Mouse (Mus musculus): ENCODE results near the gene Zc3h13.

The Zc3h13 gene

GRCm38 (mm10) chr14:75328062-75328461 lies 43.9 kb downstream of the Zc3h13 start:
- DNase-seq, result no peak

- no peak for DNase-seq
Measured at GRCm38 (mm10) chr14:75330621-75331020, 46.4 kb downstream of the Zc3h13 start.

GRCm38 (mm10) chr14:75334321-75334720 lies 50.1 kb downstream of the Zc3h13 start:
- no peak for DNase-seq

- DNase-seq, result no peak
Measured at GRCm38 (mm10) chr14:75337884-75338283, 53.7 kb downstream of the Zc3h13 start.

DNA sequence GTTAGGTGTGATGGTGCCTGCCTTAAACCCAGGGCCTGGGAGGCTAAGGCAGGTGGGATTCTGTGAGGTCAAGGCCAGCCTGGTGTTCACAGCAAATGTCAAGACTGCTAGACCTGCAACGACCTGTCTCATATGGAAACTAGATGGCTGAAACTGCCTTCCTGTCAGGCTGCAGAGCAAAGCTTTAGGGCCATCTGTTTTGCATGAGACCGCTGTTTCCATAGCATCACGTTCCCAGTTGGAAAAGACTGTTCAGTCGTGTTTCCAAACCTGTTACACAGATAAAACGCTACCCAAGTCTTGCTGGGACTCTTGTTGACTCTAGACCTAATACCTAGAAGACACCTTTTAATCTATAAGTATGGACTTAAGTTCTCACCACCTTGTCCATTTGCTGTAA lies 61.9 kb downstream of the Zc3h13 start:
- no peak for DNase-seq

GRCm38 (mm10) chr14:75351626-75352025 lies 67.5 kb downstream of the Zc3h13 start:
- DNase-seq, result no peak

DNA sequence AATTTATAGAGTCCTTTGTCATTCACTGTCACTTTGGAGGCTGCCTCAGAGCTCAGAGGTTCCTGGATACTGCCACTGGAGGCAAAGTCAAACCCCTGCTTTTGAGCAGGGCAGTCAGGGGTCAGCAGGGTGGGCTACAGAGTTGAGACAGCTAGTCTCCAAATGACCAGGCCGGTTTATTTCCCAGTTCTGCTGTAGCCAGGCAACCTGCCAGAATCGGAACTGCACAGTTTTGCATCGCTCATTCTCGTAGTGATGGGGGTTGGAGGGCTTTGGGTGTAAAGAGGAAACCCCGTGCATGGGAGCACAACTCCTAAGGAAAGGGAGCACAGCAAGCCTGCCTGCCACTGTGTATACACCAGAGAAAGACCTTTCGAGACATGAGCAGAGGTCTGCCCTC lies 79.1 kb downstream of the Zc3h13 start:
- no peak for DNase-seq

DNA sequence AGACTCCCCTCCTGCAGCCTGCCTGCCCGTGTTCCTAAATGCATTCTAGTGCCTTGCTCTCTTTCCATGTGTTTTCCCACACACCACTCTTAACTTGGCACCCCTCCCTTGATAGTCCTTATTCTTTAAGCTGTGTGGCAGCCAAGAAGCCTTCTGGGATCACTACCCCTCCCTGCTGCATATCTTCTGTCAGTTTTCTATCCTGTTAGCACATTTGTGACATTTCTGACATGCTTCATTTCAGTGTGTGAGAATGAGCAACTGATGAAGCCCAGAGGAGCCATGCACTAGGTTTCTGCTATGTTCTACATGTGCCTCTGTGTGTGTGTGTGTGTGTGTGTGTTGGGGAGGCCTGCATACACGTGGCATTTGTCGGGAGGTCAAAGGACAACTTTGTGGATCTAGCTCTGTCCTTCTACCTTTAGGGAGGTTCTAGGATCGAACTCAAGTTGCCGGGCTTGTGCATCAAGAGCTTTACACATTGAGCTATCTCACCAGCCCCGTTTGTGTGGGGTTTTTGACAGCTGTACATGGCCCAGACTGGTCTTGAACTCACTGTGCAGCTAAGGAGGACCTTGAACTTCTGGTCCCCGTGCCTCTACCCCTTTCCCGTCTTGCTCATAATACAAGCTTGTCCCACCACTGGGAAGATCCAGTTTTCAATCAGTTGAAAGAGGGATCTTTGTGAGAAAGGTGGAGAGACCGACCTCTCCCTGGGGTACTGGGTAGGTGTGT lies 81.3 kb downstream of the Zc3h13 start:
- DNase-seq, result no peak

- no peak for DNase-seq
Measured at GRCm38 (mm10) chr14:75366741-75367140, 82.6 kb downstream of the Zc3h13 start.

- DNase-seq, result no peak
Measured at GRCm38 (mm10) chr14:75367503-75367902, 83.3 kb downstream of the Zc3h13 start.

- no peak for DNase-seq
Measured at GRCm38 (mm10) chr14:75369880-75370279, 85.7 kb downstream of the Zc3h13 start.

DNA sequence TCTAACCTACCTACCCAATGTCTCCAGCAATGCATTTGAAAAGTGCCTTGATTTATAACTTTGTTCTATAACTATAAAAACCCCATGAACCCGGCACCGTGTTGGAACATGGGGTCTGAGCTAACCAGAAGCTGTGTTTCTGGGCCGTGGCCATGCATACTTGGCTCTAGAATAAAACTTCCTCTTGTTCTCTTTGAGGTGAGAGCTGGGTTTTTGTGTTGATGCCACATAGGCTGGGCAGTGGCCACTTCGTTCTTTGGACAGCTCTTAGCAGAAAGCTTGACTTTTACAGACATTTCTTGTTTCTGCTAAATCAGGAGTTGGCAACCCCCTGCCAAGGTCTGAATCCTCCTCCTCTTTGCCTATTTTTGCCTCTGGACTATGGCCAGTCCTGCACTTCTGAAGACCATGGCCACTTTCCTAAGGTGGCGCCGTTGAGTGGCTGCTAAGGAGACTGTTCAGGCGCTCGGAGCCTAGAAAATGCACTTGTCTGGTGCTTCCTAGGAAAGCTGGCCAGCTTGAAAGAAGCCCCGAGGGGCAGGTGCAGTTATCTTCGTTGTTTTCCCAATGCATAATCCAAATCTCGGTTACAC lies 90.9 kb downstream of the Zc3h13 start:
- DNase-seq, result no peak

DNA sequence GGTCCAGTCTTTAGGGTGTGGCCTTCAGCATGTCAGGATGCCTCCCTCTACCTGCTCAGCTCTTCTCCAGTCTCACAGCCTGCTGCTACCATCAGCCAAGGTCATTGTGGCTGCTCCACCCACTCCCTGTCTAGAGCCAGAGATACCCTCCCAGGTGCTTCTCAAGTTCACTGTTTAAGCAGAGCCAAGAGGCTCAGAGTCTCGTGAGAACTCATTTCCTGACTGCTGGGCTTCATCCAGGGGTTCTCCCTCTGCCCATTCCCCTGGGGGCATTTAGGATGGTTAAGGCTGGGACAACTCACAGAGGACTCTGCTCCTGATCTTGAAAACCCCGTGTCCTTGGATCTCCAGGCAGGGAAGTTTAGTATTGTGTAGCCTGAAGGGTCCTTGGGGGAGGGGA lies 92.1 kb downstream of the Zc3h13 start:
- DNase-seq, result no peak

GRCm38 (mm10) chr14:75377612-75378011 lies 93.4 kb downstream of the Zc3h13 start:
- no peak for DNase-seq

Measured in lung, postnatal 14 days (tissue).